8 mouse cellular contexts compared by ENCODE assay signal in genomic region chr4:32984242-32984641, GRCm38 (mm10). TPM values are rescaled to one million over a fixed set of nuclear protein-coding genes. Genes with fewer than 3 reads are reported as not detected.
A peak's percentile ranks its signal among the peaks of the same experiment; 100 is the strongest.
DNase-seq lines count a peak whose midpoint lies in the region; ATAC-seq and TF ChIP-seq lines count a peak whose summit lies in the region.

No protein-coding gene starts in this region.

- peak overlapping the region; percentile 87 for H3K27ac ChIP-seq in heart, embryonic 12.5 days (ENCODE audit: poor library complexity, severe bottlenecking)
- no peak overlapping the region for H3K27ac ChIP-seq in embryonic fibroblast, embryonic 13.5 days (ENCODE audit: insufficient read depth, low read length)
- peak overlapping the region; percentile 89 for H3K27ac ChIP-seq in neural tube, embryonic 14.5 days (ENCODE audit: low read depth, low read length)

- H3K27me3 ChIP-seq in heart, embryonic 12.5 days (replicated peaks): no peaks in the 10 kb centered on the region
- H3K27me3 ChIP-seq in E14TG2a.4 (ENCODE audit: insufficient read depth, low read length): peaks cover 14% of the 10 kb centered on the region
- no peaks in the 10 kb centered on the region for H3K27me3 ChIP-seq in neural tube, embryonic 14.5 days (ENCODE audit: control insufficient read depth, insufficient read depth, low read length)

- no peaks in the 10 kb centered on the region for H3K9me3 ChIP-seq in heart, embryonic 12.5 days (replicated peaks)
- no peaks in the 10 kb centered on the region for H3K9me3 ChIP-seq in E14TG2a.4 (ENCODE audit: low read length)
- no peaks in the 10 kb centered on the region for H3K9me3 ChIP-seq in neural tube, embryonic 14.5 days (ENCODE audit: control insufficient read depth, low read length)

- 1% methylated on average over 13 of the region's 13 CpGs for WGBS in heart, embryonic 12.5 days
- under 1% methylated on average over 13 of the region's 13 CpGs for WGBS in neural tube, embryonic 14.5 days

- no peak for ATAC-seq in heart, embryonic 12.5 days (ENCODE audit: insufficient number of reproducible peaks, low FRiP score)
- ATAC-seq in neural tube, embryonic 14.5 days (ENCODE audit: low read depth): no peak

- H3K4me2 ChIP-seq in heart, embryonic 12.5 days: peak overlapping the region; percentile 93
- peak overlapping the region; percentile 87 for H3K4me2 ChIP-seq in neural tube, embryonic 14.5 days (ENCODE audit: low read depth, low read length)

- no peak for DNase-seq in heart, postnatal 4 days
- DNase-seq in kidney, postnatal 14 days: peak; percentile 10
- no peak for DNase-seq in urinary bladder, postnatal 25 days (ENCODE audit: low spot score)
- DNase-seq in cerebellum, adult 18-20 months: no peak

- H3K4me3 ChIP-seq in heart, embryonic 12.5 days: peak overlapping the region; percentile 95
- peak overlapping the region; percentile 89 for H3K4me3 ChIP-seq in E14TG2a.4 (replicated peaks; ENCODE audit: low read length)
- peak overlapping the region; percentile 73 for H3K4me3 ChIP-seq in embryonic fibroblast, embryonic 13.5 days (ENCODE audit: insufficient read depth, low read length)
- peak overlapping the region; percentile 94 for H3K4me3 ChIP-seq in neural tube, embryonic 14.5 days (ENCODE audit: low read depth, low read length)

- TF ChIP-seq POLR2A in embryonic fibroblast, embryonic 13.5 days (IDR thresholded peaks at IDR 0.05; ENCODE audit: low read depth, low read length): no peak

- no peaks in the 10 kb centered on the region for H3K36me3 ChIP-seq in heart, embryonic 12.5 days
- no peaks in the 10 kb centered on the region for H3K36me3 ChIP-seq in E14TG2a.4 (ENCODE audit: insufficient read depth, low read length)
- no peaks in the 10 kb centered on the region for H3K36me3 ChIP-seq in neural tube, embryonic 14.5 days (ENCODE audit: control insufficient read depth, insufficient read depth, low read length)

- peak overlapping the region; percentile 95 for H3K9ac ChIP-seq in heart, embryonic 12.5 days
- peak overlapping the region; percentile 88 for H3K9ac ChIP-seq in neural tube, embryonic 14.5 days (replicated peaks; ENCODE audit: low read depth, low read length)

- peaks cover 41% of the 10 kb centered on the region for H3K4me1 ChIP-seq in heart, embryonic 12.5 days (replicated peaks)
- peaks cover 75% of the 10 kb centered on the region for H3K4me1 ChIP-seq in E14TG2a.4 (replicated peaks; ENCODE audit: low read depth, low read length)
- H3K4me1 ChIP-seq in embryonic fibroblast, embryonic 13.5 days (ENCODE audit: control insufficient read depth, insufficient read depth, low read length): no peaks in the 10 kb centered on the region; the same call in 1 of the 2 replicates
- H3K4me1 ChIP-seq in neural tube, embryonic 14.5 days (ENCODE audit: control insufficient read depth, insufficient read depth, low read length): peaks cover 13% of the 10 kb centered on the region; the same call in 1 of the 2 replicates

- TF ChIP-seq CTCF in E14TG2a.4 (conservative IDR thresholded peaks at IDR 0.05; ENCODE audit: low read length): no peak
- TF ChIP-seq CTCF in embryonic fibroblast, embryonic 13.5 days (IDR thresholded peaks at IDR 0.05; ENCODE audit: borderline replicate concordance, insufficient read depth, low read length): no peak

RNA-seq across cellular contexts. Expression of gene Rragd, which starts 1.4 kb away (rescaled TPM):
- 61.2 and 64.1 TPM in 2 replicates for polyA plus RNA-seq in heart, embryonic 12.5 days (2016; fragmentation: Nextera tagmentation; extraction: Ambion mirVana)
- total RNA-seq in heart, postnatal 4 days (2021): 10 to 100 TPM; 81.7 to 84.3 TPM
- 3.1 and 3.4 TPM in 2 replicates for polyA plus RNA-seq in embryonic fibroblast, embryonic 13.5 days (2011; ENCODE audit: insufficient read length, low read depth, missing spikeins)
- polyA plus RNA-seq in neural tube, embryonic 14.5 days (2014; fragmentation: Nextera tagmentation; extraction: Ambion mirVana): 52.1 and 58.7 TPM in 2 replicates

RNA-seq across cellular contexts. Expression of gene Ankrd6, which starts 33.6 kb away (rescaled TPM):
- 7.0 and 7.7 TPM in 2 replicates for polyA plus RNA-seq in heart, embryonic 12.5 days (2016; fragmentation: Nextera tagmentation; extraction: Ambion mirVana)
- 1 to 10 TPM; 7.2 to 8.2 TPM for total RNA-seq in heart, postnatal 4 days (2021)
- polyA plus RNA-seq in embryonic fibroblast, embryonic 13.5 days (2011; ENCODE audit: insufficient read length, low read depth, missing spikeins): 2.3 and 3.9 TPM in 2 replicates
- polyA plus RNA-seq in neural tube, embryonic 14.5 days (2014; fragmentation: Nextera tagmentation; extraction: Ambion mirVana): 20.8 and 22.6 TPM in 2 replicates

RNA-seq across cellular contexts. Expression of gene Ube2j1, which starts 47.0 kb away (rescaled TPM):
- 30.6 and 35.5 TPM in 2 replicates for polyA plus RNA-seq in heart, embryonic 12.5 days (2016; fragmentation: Nextera tagmentation; extraction: Ambion mirVana)
- 10 to 100 TPM; 44.9 to 46.6 TPM for total RNA-seq in heart, postnatal 4 days (2021)
- polyA plus RNA-seq in embryonic fibroblast, embryonic 13.5 days (2011; ENCODE audit: insufficient read length, low read depth, missing spikeins): 103 and 124 TPM in 2 replicates
- 78.9 and 81.9 TPM in 2 replicates for polyA plus RNA-seq in neural tube, embryonic 14.5 days (2014; fragmentation: Nextera tagmentation; extraction: Ambion mirVana)

Comparison
In these comparisons a context has a peak if more than half of its experiments do, and no peak if none do; other contexts are left out.
1. RNA of gene Rragd, which starts 1.4 kb away (polyA plus RNA-seq): 61.2 to 64.1 TPM in heart, embryonic 12.5 days and 52.1 to 58.7 TPM in neural tube, embryonic 14.5 days; 3.1 to 3.4 TPM in embryonic fibroblast, embryonic 13.5 days; every median in the first group is over 10 times any median in the second.
2. Peak in every context shown above with its lines, with median percentiles within 50 percentile points of each other: H3K4me3 ChIP-seq.